Mouse (Mus musculus): ENCODE data around the gene Setd3. TPM values are rescaled to one million over a fixed set of nuclear protein-coding genes. Genes with fewer than 3 reads are reported as not detected.

Setd3 gene
- polyA plus RNA-seq, 1 experiment from 2014 or later: 84.2 TPM

DNA sequence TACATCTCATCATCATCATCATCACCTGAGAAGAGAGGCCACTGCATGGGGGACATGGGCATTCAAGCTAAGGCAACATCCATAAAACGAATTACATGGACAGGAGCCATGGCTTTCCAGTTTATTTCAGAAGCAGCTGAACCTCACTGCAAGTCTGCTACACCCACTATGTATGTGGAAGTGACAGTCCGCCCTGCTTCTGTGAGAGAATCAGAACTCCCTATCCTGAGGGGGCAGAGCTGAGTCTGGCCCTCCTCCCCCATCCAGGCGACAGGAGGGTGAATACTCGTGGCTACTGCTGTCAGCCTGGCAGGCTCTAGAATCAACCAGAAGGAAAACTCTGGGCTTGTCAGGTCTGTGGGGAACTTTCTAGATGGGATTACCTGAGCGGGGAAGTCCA lies 106.2 kb downstream of the Setd3 start:
- H3K27me3 ChIP-seq: no peaks in the 10 kb centered on the region
- ATAC-seq: no peak
- TF ChIP-seq CTCF (IDR thresholded peaks at IDR 0.05): no peak
- ChIA-PET CTCF (no interaction called here), POLR2A (no interaction called here)
- no peak for DNase-seq (ENCODE audit: low read depth, low spot score)
- in situ Hi-C loops (cut with MboI; ENCODE audit: low pct_unique_long_range_greater_than_20kb): no loop called here

DNA sequence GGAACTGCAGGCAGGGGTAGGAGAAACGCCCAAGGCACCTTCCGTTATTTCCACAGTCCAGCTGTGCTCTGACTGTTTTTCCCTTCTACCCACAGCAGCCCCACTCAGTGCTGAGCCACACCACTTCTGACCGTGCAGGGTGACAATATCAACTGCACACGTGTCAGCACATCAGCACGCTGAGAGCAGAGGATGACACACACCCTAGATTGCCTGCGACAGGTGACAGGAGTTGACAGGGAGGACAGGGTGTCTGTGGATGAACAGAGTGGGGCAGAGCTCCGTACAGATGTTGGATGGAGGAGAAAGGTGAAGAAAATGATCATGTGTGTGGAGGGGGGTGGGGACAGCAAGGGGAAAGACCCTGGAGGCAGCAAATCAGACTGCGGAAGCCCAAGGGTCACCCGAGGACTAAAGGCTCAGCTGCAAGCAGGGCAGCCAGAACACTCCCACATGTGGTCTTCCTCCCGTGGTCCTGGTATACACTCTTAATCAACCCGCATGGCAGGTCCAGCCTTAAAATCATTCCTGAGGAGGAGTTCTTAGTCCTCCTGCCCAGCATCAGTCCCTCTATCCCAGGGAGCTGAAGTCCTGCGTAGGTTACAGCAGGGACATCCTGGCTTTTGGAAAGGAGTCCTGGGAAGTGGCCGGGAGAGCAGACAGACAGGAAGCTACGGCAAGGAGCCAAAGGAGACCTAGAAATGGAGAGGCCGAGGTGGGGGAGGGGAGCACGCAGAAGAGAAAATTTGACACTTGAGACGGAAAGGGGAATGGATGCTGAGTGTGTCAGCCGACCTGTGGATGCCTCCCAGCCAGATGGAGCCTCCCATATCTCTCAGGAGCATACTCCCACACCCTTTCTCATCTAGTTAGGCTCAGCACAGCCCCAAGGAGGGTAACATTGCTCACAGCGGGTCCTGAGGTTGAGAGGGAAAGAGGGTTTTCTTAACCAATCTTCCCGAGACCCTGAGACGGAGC lies 108.1 kb downstream of the Setd3 start:
- ChIA-PET CTCF (no interaction called here), POLR2A (no interaction called here)
- ATAC-seq (no peak), DNase-seq (ENCODE audit: low read depth, low spot score) (no peak)
- no peak for TF ChIP-seq CTCF (IDR thresholded peaks at IDR 0.05)
- in situ Hi-C loops (cut with MboI; ENCODE audit: low pct_unique_long_range_greater_than_20kb): no loop called here
- H3K27me3 ChIP-seq: no peaks in the 10 kb centered on the region

DNA sequence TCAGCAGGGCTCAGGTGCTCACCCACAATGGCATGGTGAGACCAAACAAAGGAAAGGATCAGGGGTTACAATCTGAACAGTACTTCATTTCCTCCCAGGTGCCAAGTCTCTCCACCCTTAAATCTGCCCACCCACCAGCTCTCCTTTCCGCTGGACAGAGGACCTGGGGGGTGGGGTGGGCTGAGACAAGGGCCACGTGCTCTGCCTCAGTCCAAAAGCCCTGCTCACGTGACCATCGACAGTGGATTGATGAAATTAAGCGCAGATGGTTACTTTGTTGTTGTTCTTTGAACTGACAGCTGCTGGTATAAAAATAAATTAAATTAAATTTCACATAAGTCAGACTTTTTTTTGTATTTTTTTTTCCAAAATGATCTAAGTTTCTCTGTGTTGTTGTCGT lies 109.6 kb downstream of the Setd3 start:
- H3K27me3 ChIP-seq: no peaks in the 10 kb centered on the region
- TF ChIP-seq CTCF (IDR thresholded peaks at IDR 0.05): no peak
- in situ Hi-C loops (cut with MboI; ENCODE audit: low pct_unique_long_range_greater_than_20kb): no loop called here
- DNase-seq (ENCODE audit: low read depth, low spot score) (no peak), ATAC-seq (no peak)
- CTCF ChIA-PET: no interaction called here
- POLR2A ChIA-PET: no interaction called here

DNA sequence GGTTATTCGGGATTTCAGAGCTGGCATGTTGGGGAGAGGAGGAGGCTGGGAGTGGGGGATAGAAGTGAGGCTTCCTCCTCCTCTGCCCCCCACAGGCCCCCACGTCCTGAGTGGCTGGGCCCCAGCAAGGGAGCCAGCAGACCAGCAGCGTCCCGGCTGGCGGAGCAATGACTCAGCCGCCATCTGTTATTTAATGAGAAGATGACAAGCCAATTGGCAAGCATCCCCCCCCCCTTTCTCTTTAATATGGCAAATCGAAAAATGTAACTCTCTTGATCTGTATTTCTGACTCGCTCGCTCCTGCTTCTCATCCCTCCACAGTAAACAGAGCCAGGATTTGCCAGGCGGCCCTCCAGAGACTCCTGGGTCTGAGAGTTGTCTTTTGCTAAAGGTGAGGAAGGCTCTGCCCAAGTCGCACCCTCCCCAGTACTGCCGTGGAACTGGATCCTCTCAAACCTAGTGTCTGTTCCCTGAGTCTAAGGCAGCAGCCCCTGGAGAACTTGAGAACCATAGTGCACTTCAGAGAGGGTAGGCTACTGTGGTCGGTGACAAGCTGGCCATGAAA lies 111.2 kb downstream of the Setd3 start:
- CTCF ChIA-PET: no interaction called here
- POLR2A ChIA-PET: interaction anchor here (0.6 kb wide), 1 partner anchor 301 kb away, joined by 3 read pairs; no protein-coding TSS in a partner anchor
- no peaks in the 10 kb centered on the region for H3K27me3 ChIP-seq
- TF ChIP-seq CTCF (IDR thresholded peaks at IDR 0.05): no peak
- in situ Hi-C loops (cut with MboI; ENCODE audit: low pct_unique_long_range_greater_than_20kb): no loop called here
- no peak for DNase-seq (ENCODE audit: low read depth, low spot score)
- no peak for ATAC-seq

DNA sequence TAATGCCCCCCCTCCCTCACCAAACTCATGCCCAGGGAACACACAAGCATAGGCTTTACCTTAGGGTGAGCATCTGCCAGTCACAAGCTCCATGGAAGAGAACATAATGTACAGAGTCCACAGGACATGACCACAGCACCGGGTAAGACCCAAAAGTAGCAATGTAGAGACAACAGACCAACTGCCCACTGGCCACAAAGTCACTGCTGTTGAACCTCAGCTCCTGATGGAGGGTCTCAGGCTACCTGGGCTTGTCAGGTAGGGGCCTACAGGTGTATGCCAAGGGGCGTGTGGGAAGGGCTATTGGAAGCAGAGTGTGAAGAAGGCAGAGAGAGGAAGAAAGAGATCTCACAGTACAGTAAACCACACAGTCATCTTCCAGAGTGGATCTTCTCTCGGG lies 111.9 kb downstream of the Setd3 start:
- ChIA-PET CTCF (no interaction called here), POLR2A (no interaction called here)
- H3K27me3 ChIP-seq: no peaks in the 10 kb centered on the region
- DNase-seq (ENCODE audit: low read depth, low spot score): no peak
- in situ Hi-C loops (cut with MboI; ENCODE audit: low pct_unique_long_range_greater_than_20kb): no loop called here
- ATAC-seq: no peak
- TF ChIP-seq CTCF (IDR thresholded peaks at IDR 0.05): no peak

DNA sequence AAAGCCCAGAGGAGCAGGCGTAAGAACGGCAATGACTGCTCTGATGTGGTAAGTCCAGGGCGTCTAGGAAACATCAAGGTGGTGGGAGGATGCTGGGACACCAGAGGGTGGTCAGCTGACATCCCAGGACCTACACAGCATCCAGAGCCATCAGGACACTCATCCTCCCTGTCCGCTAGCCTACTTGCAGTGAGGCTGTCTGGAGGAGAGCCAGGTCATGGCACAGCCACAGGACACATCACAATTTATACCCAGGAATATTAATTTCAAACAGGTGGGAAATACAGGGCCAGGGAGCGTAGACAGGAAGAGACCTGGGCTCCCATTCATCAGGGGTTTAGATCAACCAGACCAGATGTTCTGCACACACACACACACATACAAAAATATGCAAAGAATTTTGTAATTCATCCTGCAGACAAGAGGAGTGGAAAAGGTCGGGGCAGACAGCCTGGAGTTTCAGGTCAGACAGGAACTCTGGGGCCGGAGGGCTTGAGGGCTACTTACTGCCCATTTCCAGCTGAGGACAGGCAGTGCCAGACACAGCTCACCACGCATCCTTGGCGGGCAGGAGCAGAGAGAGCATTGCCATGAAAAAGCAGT lies 114.6 kb downstream of the Setd3 start:
- in situ Hi-C loops (cut with MboI; ENCODE audit: low pct_unique_long_range_greater_than_20kb): no loop called here
- no peaks in the 10 kb centered on the region for H3K27me3 ChIP-seq
- TF ChIP-seq CTCF (IDR thresholded peaks at IDR 0.05): no peak
- ATAC-seq: no peak
- no peak for DNase-seq (ENCODE audit: low read depth, low spot score)
- POLR2A ChIA-PET: no interaction called here
- CTCF ChIA-PET: no interaction called here

DNA sequence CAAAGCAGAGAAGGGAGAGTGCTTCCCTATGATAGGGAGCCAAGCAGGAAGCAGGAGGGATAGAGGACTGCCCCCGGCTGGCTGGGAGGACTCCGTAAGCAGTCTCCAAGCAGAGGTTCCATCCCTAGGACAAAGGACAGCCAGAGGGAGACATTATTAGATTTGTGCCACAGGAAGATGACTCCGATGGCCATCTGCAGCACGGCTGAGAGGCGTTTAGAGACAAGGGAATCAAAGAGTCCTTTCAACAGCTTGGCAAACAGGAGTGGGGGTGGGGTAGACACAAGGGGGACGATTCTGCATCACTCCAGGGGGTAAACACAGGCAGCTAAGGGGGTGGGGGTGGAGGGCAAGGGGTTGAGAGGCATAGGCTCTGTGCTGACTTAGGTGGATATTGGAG lies 115.1 kb downstream of the Setd3 start:
- DNase-seq (ENCODE audit: low read depth, low spot score): no peak
- ChIA-PET CTCF (no interaction called here), POLR2A (no interaction called here)
- no peak for TF ChIP-seq CTCF (IDR thresholded peaks at IDR 0.05)
- in situ Hi-C loops (cut with MboI; ENCODE audit: low pct_unique_long_range_greater_than_20kb): no loop called here
- ATAC-seq: no peak
- H3K27me3 ChIP-seq: no peaks in the 10 kb centered on the region

DNA sequence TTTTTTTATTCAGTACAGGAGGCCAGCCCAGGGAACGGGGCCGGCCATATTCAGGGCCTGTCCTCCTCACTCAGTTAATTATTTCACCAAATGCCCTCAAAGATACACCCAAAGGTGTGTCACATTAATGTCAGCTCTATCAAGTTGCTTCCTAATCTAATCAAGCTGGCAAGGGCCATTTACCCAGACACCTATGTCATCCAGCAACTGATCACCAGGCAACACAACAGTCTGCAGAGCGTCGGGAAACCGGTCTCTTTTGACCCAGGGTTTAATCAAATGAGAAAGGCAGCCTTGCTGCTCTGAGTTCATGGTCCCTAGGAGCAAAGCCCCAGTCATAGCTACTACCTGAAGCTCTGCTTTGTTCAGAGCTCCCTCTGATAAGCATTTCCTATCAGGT lies 117.0 kb downstream of the Setd3 start:
- DNase-seq (ENCODE audit: low read depth, low spot score) (no peak), ATAC-seq (no peak)
- no peaks in the 10 kb centered on the region for H3K27me3 ChIP-seq
- ChIA-PET POLR2A (no interaction called here), CTCF (no interaction called here)
- TF ChIP-seq CTCF (IDR thresholded peaks at IDR 0.05): no peak
- in situ Hi-C loops (cut with MboI; ENCODE audit: low pct_unique_long_range_greater_than_20kb): no loop called here

DNA sequence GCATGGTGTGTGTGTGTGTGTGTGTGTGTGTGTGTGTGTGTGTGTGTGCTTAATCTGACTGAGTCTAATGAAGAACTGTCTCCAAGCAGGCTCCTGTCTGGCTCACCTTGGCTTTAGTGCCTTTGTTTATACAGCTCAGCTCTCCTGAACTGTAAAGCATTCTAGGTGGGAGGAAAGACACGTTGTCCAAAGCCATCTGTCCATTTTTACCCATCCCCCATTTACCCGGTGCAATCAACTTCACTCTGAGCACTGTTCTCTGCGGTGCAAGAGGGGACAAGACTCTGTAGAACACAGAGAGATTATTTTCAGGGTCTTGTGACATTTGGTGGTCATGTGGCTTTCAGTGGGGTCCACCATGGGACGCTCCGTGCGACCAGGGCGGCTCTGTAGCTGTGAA lies 117.5 kb downstream of the Setd3 start:
- no peak for ATAC-seq
- ChIA-PET CTCF (no interaction called here), POLR2A (no interaction called here)
- DNase-seq (ENCODE audit: low read depth, low spot score): no peak
- in situ Hi-C loops (cut with MboI; ENCODE audit: low pct_unique_long_range_greater_than_20kb): no loop called here
- no peak for TF ChIP-seq CTCF (IDR thresholded peaks at IDR 0.05)
- H3K27me3 ChIP-seq: no peaks in the 10 kb centered on the region

Other genes starting within 250 kb of the Setd3 start
- gene Bcl11b, start 175.7 kb downstream of the Setd3 start, polyA plus RNA-seq (2021): 0.06 TPM
- gene Ccnk, start 265 bp upstream of the Setd3 start, polyA plus RNA-seq (2021): 26.0 TPM
- gene Ccdc85c, start 96.1 kb upstream of the Setd3 start, polyA plus RNA-seq (2021): 25.4 TPM
- 2.7 TPM for gene Hhipl1, start 127.0 kb upstream of the Setd3 start, polyA plus RNA-seq (2021)
- 16.6 TPM for gene Cyp46a1, start 155.1 kb upstream of the Setd3 start, polyA plus RNA-seq (2021)
- gene Eml1, start 191.6 kb upstream of the Setd3 start, polyA plus RNA-seq (2021): 56.9 TPM

All from Patski (cell line).